Mouse (Mus musculus): Measurements from ENCODE around the gene Uqcr11.

- TF ChIP-seq CTCF (IDR thresholded peaks at IDR 0.05; ENCODE audit: borderline replicate concordance, control insufficient read depth, extremely low read depth, insufficient read depth, low read length, poor library complexity) (no peak), POLR2A (IDR thresholded peaks at IDR 0.05; ENCODE audit: control insufficient read depth, extremely low read depth, insufficient read depth, low read length, poor library complexity) (no peak)
These were observed 5.9 kb downstream of the Uqcr11 start for GRCm38 (mm10) chr10:80400704-80401161.
